Mouse (Mus musculus): Measurements from ENCODE around the gene Evx2. TPM values are rescaled to one million over a fixed set of nuclear protein-coding genes. Genes with fewer than 3 reads are reported as not detected.

Evx2 gene
- polyA plus RNA-seq (2012; ENCODE audit: low replicate concordance): not detected in 2 replicates

DNA sequence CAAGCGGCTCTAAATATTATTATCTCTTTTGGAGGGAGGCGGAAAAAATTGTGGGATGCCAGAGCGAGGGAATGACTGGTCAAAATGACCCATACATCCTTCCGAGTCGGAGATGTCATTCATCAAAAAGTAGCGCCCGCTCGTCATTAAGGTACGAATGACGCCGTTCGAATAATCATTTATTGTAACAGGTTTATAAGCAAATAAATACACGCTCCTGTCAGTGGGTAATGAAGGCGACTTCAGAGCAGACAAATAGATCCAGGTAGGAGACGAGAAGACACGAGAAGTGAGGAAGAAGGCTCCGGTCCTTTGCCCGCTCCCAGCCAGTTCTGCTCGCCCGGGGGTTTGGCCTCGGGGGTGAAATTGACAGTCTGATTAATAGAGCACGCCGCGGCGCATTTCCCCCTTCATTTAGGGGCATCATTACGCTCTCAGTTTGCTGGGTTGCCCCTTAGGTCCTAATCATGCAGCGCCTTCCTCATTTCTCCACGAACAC is at the start of gene Evx2:
Gene Evx2, minus strand, starts transcription at position 51 of the 499 bp plus-strand sequence.

DNA sequence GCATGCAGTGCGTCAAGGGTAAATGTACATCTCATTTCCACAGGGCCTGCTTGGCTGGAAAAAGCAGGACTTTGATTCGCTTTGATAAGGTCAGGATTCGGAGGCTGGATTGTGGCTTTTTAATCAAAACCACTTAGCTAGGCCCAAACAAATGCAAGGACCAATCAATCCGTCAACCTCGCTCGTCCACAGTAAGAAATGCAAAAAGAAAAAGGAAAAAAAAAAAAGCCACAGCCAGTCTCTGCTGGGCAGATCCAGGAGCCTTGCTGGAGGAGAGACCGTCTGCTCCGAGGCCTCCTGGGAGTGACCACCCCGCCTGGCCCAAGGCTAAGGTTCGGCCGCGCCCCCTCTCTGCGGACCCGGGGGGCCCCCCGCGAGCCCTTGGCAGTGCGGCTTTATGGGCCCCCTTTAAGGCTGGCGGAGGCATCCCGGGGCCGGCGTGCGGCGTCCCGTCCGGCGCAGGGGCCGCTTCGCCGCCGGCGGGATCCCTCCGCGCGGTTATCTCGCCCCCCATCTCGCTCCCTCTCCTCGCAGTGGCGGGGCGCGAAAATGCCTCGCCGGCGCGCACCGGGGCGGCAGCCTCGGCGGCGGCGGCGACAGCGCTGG is 45.1 kb upstream of the Evx2 start, which contains the start of gene Hoxd8:
Gene Hoxd8, plus strand, starts transcription at position 223 of the 606 bp plus-strand sequence.

DNA sequence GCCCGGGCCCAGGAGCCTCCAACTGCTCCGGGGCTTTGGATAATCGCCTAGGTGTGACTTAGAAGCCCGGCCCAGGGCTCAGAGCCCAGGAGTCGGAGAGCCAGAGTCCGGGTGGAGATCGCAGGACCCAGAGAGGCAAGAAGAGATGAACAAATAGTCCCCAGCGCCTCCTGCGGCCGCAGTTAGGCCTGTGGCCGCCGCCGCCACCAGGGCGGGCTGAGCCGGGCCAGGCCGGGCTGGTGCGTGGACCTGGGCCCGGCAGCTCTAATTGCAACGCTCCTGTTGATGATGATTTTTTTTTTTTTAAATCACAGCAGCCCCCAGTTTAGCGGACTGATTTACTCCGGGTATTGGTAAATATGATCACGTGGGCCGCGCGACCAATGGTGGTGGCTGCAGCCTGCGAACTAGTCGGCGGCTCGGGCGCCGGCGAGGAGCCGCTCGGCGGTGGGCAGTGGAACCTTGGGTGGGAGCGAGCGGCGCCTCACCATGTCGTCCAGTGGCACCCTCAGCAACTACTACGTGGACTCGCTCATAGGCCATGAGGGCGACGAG is 38.3 kb upstream of the Evx2 start, which contains the start of gene Hoxd9:
Gene Hoxd9, plus strand, starts transcription at position 161 of the 555 bp plus-strand sequence.

GRCm38 (mm10) chr2:74691022-74691951 is 31.9 kb upstream of the Evx2 start, which contains the start of gene Hoxd10:
Gene Hoxd10 (plus strand): TSS chr2:74691924.

GRCm38 (mm10) chr2:74678891-74679595 is 19.7 kb upstream of the Evx2 start, which contains the start of gene Hoxd11:
Gene Hoxd11 (plus strand): TSS chr2:74679557.

GRCm38 (mm10) chr2:74674881-74675665 is 15.7 kb upstream of the Evx2 start, which contains the start of gene Hoxd12:
Gene Hoxd12 (plus strand): TSS chr2:74675013.

DNA sequence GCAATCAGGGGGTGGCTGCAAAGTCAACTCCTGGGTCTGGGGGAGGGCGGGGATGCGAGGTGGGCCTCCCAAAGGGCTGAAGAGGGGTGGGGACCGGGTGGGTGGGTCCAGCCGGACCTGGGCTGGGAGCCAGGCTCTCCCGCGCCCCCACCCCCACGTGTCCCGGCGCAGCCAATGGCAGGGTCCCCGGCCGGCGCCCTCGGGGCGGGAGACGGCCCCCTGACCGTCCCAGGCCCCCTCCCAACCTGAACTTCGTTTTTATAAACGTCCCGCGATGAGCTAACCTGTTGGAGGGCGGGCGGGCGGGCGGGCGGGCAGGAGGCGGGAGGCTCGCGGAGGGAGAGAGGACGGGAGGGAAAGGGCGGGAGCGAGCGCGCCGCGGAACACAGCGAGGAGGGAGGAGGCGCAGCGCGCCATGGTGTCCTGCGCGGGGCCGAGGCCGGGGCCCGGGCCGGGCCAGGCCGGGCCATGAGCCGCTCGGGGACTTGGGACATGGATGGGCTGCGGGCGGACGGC is 8.5 kb upstream of the Evx2 start, which contains the start of gene Hoxd13:
Gene Hoxd13, plus strand, starts transcription at position 469 of the 516 bp plus-strand sequence.

Other genes starting within 250 kb of the Evx2 start
- gene Lnpk, start 80.1 kb downstream of the Evx2 start, polyA plus RNA-seq (2012; ENCODE audit: low replicate concordance): 6.2 and 45.5 TPM in 2 replicates
- gene Hoxd13, start 8.8 kb upstream of the Evx2 start, polyA plus RNA-seq (2012; ENCODE audit: low replicate concordance): not detected in 2 replicates
- gene Hoxd12, start 15.5 kb upstream of the Evx2 start, polyA plus RNA-seq (2012; ENCODE audit: low replicate concordance): not detected in 2 replicates
- gene Hoxd11, start 20.0 kb upstream of the Evx2 start, polyA plus RNA-seq (2012; ENCODE audit: low replicate concordance): not detected in 2 replicates
- gene Hoxd10, start 32.4 kb upstream of the Evx2 start, polyA plus RNA-seq (2012; ENCODE audit: low replicate concordance): not detected in 2 replicates
- gene Hoxd9, start 38.2 kb upstream of the Evx2 start, polyA plus RNA-seq (2012; ENCODE audit: low replicate concordance): 0.14 TPM in 1 of 2 replicates, not detected in the other
- 0.10 and 0.20 TPM in 2 replicates for gene Hoxd8, start 45.1 kb upstream of the Evx2 start, polyA plus RNA-seq (2012; ENCODE audit: low replicate concordance)
- gene Hoxd3, start 52.4 kb upstream of the Evx2 start, polyA plus RNA-seq (2012; ENCODE audit: low replicate concordance): not detected in 2 replicates
- gene Hoxd4, start 52.4 kb upstream of the Evx2 start, polyA plus RNA-seq (2012; ENCODE audit: low replicate concordance): not detected in 2 replicates
- not detected in 2 replicates for gene Gm28230, start 67.2 kb upstream of the Evx2 start, polyA plus RNA-seq (2012; ENCODE audit: low replicate concordance)
- not detected in 2 replicates for gene Hoxd1, start 103.4 kb upstream of the Evx2 start, polyA plus RNA-seq (2012; ENCODE audit: low replicate concordance)
- gene Mtx2, start 166.2 kb upstream of the Evx2 start, polyA plus RNA-seq (2012; ENCODE audit: low replicate concordance): 77.9 and 92.5 TPM in 2 replicates

Measured in leukemia stem cell, adult 10-12 weeks (primary cell).